Mouse (Mus musculus): ENCODE data around the gene Cers5. TPM values are rescaled to one million over a fixed set of nuclear protein-coding genes. Genes with fewer than 3 reads are reported as not detected.
"Not testable (repeated sequence)": the region's sequence is repeated elsewhere in the genome, so short reads cannot be mapped to it uniquely, and the experiment has no call there.

Gene Cers5
- polyA plus RNA-seq, 1 experiment = 35.4 TPM

DNA sequence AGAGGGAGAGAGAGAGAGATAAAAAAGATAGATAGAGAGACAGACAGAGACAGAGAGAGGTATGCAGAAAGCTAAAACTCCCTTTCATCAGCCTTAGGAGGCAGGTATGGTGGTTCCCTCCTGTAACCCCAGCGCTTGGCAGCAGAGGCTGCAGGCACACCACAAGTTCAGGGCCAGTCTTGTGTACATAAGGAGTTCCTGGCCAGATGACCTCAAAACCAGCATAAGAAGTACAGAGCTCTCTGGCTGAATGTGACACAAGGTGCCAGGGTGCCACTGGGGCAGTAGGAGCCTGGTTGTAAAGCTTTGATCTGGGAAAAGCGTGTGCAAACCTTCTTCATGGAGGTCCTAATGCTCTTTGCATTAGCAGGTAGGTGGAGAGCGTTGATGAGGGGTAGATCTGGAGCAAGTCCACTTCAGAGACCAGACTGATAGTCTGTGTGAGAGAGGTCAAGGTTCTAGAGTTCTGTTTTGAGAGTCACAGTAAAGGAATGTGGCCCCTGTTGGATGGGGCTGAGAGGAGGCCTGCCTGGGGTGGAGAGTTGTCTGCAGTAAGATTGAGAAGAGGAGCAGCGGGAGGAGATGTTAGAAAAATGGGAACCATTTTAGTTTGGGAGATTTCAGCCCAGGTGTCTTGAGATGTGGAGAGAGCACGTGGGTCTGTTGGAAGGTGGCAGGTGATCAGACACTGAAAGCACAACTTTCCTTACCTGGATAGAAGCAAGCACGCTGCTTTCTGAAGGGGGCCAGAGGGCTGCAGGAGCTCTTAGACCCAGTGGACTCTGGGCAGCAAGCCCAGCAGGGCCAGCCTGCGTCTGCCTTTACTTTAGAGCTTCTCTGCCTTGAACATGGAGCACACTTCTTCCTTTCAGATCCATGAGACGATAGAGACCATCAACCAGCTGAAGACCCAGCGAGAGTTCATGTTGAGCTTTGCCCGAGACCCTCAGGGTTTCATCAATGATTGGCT lies 62.2 kb downstream of the Cers5 start:
- no peak for DNase-seq (ENCODE audit: low spot score)

DNA sequence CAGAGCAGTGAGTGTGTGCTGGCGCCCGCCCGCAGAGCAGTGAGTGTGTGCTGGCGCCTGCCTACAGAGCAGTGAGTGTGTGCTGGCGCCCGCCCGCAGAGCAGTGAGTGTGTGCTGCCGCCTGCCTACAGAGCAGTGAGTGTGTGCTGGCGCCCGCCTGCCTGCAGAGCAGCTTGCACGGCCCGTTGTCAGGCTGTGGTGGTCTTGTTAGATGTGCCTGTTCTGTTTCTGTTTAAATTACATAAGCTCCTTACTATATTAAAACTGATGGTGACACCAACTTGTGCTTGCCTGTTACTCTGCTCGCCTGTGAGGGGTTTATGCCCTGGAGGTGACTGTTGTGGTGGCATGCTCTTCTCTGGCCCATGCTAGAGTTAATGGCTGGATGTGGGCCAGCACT lies 64.5 kb downstream of the Cers5 start:
- no peak for DNase-seq (ENCODE audit: low spot score)

DNA sequence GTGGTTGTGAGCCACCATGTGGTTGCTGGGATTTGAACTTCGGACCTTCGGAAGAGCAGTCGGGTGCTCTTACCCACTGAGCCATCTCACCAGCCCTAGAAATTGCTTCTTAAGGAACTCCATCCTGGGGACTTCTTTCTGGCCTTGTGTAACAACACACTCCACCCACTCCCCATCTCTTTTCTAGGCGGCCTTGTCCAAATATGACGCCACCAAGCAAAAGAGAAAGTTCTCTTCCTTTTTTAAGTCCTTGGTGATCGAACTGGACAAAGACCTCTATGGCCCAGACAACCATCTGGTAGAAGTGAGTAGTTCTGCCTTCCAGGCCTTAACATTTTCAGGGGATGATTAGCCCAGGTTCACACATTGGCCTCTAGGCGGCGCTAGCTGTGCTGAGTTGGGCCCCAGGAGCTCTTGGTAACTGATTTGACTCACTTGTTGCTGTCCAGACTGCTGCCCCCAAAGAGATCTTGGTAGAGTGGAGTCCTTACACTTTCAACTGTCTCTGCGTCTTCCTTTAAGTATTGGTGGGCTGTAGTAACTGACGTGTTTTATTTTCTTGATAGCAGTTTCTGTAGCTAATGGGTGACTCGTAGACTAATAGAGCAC lies 67.1 kb downstream of the Cers5 start, which contains the start of gene Gm17349:
TSS of gene Gm17349 (minus strand) at position 51 of the 609 bp plus-strand sequence.
- DNase-seq (ENCODE audit: low spot score) = no peak

DNA sequence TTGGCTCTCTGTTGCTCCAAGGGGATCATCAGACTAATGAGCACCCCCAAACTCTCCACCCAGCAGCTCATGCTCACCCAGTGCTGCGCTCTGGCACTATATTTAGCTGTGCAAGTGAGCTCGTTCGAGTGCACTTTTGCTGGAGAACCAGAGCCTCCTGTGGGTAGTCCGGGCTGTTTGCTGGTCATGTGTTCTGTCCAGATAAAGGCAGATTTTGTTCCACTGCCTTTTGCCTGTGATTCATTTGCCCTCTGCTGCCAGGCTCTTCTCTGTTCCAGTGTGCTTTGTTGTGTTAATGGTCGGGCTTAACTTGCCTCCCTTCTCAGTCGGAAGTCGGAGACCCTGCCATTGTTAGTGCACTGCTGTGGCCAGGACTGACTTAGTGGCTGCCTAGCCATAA lies 67.8 kb downstream of the Cers5 start:
- DNase-seq (ENCODE audit: low spot score) = no peak

DNA sequence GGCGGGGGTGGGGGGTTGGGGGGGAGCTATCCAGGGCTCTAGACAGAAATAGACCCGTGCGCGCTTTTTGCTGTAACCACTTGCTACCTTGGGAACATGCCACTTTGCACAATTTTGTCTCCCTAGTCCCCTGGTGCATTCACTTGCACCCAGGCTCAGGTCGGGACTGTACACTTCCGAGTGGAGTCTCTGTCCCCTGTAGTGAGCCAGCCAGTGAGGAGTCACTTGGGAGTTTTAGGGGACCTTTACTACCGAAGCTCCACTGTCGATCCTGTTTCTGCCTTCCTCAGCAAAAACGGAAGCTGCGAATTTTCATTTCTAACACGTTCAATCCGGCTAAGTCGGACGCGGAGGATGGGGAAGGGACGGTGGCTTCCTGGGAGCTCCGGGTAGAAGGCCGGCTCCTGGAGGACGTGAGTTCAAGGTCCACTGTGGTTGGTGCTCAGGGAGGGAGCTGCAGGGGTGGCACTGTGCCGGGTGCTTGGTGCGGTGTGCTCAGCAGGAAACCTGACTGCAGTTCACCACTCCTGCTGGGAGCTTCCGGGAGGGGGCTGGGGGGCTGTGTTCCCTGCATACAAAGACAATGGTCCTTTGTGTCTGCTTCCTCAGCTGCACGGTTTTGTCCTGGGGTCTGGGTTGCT lies 68.5 kb downstream of the Cers5 start:
- no peak for DNase-seq (ENCODE audit: low spot score)

DNA sequence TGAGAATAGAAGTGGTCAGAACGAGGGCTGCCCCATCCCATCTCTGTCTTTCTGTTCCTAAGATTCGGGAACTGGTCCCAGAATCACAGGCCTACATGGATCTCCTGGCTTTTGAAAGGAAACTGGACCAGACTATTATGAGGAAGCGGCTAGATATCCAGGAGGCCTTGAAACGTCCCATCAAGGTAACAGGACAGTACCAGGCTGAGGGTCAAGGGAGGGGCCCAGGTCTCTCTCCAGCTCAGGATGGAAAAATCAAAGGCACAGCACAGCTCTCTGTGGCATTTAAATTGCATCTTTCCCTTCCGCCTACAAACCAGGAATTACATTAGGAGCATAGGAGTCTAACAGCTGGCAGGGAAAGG lies 69.0 kb downstream of the Cers5 start:
- DNase-seq (ENCODE audit: low spot score) = no peak

DNA sequence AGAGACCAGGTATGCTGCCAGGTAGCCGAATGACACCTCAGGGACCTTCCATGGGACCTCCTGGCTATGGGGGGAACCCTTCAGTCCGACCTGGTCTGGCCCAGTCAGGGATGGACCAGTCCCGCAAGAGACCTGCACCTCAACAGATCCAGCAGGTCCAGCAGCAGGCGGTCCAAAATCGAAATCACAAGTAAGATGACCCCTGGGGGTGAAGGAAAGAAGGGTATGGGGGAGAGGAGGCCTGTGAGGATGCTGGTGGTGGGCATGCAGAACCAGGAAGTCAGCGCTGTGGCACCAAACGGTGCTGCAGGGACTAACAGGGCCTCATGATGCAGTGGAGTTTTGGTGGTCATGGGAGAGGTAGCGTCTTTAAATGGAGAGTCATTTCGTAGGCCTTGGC lies 69.6 kb downstream of the Cers5 start:
- no peak for DNase-seq (ENCODE audit: low spot score)

DNA sequence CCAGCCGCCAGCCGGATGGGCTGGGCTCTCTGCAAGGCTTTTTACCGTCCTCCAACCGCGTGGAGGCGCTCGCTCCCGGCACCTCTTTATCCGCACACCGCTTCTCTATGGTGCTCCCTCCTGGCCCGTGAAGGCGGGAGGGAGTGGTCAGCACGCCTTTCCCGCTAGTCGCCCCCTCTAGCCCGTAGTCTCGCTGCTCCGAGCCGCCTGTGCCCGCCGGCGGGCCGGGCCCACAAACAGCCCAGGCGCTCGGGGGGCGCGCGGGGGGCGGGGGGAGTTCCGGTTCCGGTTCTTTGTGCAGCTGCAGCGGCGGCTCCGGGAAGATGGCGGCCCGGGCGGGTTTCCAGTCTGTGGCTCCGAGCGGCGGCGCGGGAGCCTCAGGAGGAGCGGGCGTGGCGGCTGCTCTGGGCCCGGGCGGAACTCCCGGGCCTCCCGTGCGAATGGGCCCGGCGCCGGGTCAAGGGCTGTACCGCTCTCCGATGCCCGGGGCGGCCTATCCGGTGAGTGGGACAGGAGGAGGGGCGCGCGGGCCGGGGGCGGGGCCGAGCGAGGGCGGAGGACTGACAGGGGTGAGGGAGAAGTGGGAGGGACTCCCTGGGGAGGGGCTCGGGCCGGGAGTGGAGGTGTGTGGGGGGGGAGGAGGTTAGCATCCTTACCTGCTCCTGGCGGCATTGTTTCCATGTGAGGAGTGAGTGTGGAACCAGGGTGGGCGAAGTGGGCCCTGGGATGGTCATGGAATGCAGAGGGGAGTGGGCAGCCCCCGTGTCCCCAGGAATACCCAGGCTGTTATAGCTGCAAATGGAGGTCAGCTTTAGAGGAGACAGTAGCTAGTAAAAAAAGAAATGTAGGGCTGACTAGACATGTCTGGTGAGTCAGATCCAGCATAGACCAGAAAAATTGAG lies 70.4 kb downstream of the Cers5 start, which contains the start of gene Smarcd1:
TSS of gene Smarcd1 (plus strand) at position 131 of the 902 bp plus-strand sequence.
- peak; percentile 95 for DNase-seq (ENCODE audit: low spot score)

DNA sequence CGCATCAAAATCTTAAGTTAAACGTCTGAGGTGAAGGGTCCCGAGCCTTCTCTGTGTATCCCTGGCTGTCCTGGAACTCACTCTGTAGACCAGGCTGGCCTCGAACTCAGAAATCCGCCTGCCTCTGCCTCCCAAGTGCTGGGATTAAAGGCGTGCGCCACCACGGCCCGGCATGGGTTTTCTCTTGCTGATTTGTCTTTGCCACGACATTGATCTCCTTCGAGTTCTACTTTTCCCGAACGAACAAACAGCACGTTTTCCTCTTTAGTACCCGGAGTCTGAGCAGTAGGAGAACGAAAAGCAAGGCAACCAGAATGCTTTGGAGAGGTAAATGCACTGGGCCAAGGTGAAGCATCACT lies 71.1 kb downstream of the Cers5 start:
- not testable (repeated sequence) for DNase-seq (ENCODE audit: low spot score)

DNA sequence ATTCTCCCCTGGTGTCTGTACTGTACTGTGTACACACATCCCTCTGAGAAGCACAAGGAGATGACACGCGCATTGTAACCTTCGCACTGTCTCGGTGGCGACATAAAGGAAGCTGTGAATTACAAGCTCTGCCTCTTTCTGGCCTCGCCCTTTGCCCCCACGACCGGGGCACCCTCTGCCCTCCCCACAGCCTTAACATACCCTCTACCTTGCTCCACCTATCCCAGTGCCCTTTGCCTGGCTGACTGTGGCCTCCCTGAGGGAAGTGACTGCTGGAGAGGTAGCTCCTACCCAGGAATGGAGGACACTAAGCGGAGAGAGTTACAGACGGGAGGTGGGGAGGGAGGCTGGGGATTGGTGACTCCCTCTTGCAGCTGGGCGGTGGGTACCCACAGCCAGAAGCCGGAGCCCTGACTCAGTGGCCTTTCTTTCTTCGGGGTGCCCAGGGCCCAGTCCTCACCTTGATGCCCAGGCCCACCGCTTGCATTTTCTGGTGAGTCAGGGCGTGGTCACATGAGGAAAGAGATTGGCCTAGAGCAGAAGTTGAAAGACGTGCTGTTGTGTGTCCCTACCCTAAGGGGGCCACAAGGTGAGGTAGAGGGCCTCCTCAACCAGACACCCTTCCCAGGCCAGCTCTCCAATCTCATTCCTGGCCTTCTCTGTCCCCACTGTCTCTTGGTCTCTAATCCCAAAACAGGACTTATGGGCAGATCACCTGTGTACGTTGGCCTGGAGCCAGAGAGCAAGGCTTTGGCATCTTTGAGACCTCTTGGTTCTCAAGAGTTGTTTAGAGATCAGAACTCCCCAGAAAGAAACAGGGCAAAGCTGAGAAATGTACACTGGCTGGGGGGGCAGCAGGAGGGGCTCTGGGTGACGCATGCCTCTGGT lies 72.2 kb downstream of the Cers5 start:
- no peak for DNase-seq (ENCODE audit: low spot score)

DNA sequence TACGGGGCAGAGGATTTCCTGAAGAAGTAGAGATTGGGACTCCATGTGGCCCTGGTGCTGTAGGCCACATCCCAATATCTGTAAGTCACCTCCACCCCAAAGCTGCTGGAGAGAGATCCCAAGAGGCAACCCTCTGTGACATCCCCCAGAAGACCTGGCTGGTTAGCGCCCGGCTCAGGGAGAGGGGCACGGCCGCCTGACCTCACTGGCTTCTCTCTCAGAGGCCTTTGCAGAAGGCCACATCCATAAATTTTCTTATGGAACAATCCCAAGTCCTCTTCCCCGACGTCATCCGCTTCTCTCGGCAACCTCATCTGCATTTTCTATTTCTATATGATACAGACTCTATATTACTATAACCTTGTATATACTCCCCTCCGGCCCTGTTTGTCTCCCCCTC lies 73.0 kb downstream of the Cers5 start:
- DNase-seq (ENCODE audit: low spot score) = no peak

DNA sequence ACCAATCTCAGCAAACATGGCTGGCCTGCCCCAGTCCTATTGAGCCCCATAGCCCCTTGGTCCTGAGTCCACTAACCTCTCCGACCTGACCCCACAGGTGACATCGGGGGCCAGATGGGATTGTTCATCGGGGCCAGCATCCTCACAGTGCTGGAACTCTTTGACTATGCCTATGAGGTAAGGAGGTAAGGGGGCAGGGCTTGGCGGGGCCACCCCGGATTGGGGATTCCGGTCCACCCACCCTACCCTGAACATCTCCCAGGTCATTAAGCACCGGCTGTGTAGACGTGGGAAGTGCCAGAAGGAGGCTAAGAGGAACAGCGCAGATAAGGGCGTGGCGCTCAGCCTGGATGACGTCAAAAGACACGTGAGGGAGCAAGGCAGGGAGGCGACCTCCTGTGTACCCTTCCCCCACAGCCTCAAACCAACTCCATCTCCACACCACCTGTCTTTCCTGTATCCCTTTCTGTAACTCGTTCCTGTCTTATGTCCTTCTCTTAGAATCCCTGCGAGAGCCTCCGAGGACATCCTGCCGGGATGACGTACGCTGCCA lies 74.1 kb downstream of the Cers5 start:
- no peak for DNase-seq (ENCODE audit: low spot score)

DNA sequence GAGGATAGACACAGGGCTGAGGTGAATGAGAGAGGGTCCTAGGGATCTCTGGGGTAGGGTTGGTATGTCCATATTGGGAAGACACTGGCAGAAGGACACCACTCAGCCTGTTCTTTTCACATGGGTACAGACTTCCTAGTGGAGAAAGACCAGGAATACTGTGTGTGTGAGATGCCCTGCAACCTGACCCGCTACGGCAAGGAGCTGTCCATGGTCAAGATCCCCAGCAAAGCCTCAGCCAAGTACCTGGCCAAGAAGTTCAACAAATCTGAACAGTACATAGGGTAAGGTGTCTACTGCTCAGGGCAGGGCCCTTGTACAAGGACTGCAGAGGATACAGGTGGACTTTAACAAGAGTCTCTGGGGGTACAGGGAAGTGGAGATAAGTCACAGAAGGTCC lies 75.4 kb downstream of the Cers5 start:
- DNase-seq (ENCODE audit: low spot score) = no peak

DNA sequence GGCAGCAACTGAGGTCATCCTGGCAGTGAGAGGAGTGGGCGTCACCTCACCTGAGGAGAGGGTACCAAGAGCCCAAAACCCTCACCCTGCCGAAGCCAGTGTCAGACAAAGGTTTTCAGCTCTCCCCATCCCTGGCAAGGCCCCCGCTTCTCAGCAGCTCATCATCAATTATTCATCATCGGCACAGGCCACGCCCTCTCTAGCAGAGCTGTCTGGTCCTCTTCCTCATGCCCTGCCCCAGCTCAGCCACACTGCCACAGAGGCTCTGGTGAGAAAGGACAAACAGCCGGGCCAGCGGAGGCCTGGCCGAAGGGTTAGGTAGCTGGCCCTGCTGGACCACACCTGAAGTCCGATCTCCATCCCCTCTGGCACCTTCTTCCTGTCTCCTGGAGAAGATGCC lies 80.7 kb downstream of the Cers5 start:
- DNase-seq (ENCODE audit: low spot score) = no peak

DNA sequence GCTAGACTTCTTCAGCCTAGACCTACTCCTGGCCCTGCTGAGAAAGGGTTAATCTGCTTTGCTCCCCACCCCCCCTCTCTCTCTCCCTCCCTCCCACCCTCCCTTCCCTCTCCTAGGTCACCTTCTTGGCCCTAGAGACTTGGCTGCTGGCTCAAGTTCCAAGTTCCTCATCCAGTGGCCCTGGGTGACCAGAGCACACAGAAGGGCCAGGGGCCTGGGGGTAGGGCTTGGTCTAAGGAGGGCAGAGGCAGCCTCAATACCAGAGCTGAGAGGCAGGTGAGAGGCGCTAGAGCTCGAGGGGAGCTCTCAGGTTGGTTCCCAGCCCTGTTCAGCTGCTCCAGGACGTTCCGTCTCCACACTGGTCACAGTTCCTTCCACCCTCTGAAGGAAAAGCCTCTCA lies 81.8 kb downstream of the Cers5 start:
- no peak for DNase-seq (ENCODE audit: low spot score)

DNA sequence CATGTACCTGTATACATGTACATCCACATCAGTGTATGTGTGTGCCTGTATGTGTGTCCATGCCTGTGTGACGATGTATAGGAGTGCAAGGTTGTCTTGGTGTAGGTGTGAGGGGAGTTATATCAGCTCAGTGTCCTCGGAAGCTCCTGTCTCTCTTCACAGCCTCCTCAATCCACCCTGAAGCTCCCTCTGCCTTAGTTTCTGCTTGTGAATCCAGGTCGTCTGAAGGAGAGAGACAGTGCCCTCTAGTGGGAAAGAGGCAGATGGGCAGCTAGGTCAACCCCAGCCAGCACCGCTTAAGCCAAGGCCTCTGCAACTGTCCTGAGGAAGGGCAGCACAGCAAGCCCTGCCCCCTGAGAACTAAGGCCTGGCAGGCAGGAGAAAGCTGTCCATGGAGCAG lies 84.0 kb downstream of the Cers5 start:
- DNase-seq (ENCODE audit: low spot score) = no peak

Data from urinary bladder, adult 2 months (tissue).